Mouse (Mus musculus) heart, embryonic 12.5 days (tissue): ENCODE data around the gene Bmi1. TPM values are rescaled to one million over a fixed set of nuclear protein-coding genes. Genes with fewer than 3 reads are reported as not detected.

ENCODE experiments used
- ATAC-seq: fragments of 200-750 bp; cut with Nextera tagmentation; 2 replicates; pipeline ENCODE4 v1.8.0; 2017; ENCODE audit warnings: moderate TSS enrichment, moderate library complexity; ENCODE audit not compliant: insufficient number of reproducible peaks, low FRiP score
- H3K27ac ChIP-seq: fragments of 300-500 bp; sonication (generic); 2 replicates; pipeline ENCODE4 v1.5.1; 2016; ENCODE audit warnings: mild to moderate bottlenecking, moderate library complexity; ENCODE audit not compliant: poor library complexity, severe bottlenecking
- H3K27me3 ChIP-seq: fragments of 300-500 bp; sonication (generic); replicated peaks from 2 replicates; pipeline ENCODE4 v1.6.1; 2016; ENCODE audit warnings: mild to moderate bottlenecking, moderate library complexity
- H3K36me3 ChIP-seq: fragments of 300-500 bp; sonication (generic); 2 replicates; pipeline ENCODE4 v1.6.1; 2016; ENCODE audit warnings: mild to moderate bottlenecking, moderate library complexity
- H3K4me1 ChIP-seq: fragments of 300-500 bp; sonication (generic); replicated peaks from 2 replicates; pipeline ENCODE4 v1.6.1; 2016; ENCODE audit warnings: mild to moderate bottlenecking
- H3K4me2 ChIP-seq: fragments of 300-500 bp; sonication (generic); 2 replicates; pipeline ENCODE4 v1.6.1; 2016; ENCODE audit warnings: mild to moderate bottlenecking, moderate library complexity
- H3K4me3 ChIP-seq: fragments of 300-500 bp; sonication (generic); 2 replicates; pipeline ENCODE4 v1.5.1; 2016; ENCODE audit warnings: mild to moderate bottlenecking
- H3K9ac ChIP-seq: fragments of 300-500 bp; sonication (generic); 2 replicates; pipeline ENCODE4 v1.6.1; 2016; ENCODE audit warnings: mild to moderate bottlenecking, moderate library complexity
- H3K9me3 ChIP-seq: fragments of 300-500 bp; sonication (generic); replicated peaks from 2 replicates; pipeline ENCODE4 v1.6.1; 2016; ENCODE audit warnings: mild to moderate bottlenecking, moderate library complexity
- WGBS: fragments of 180-500 bp; shearing (Covaris S2); methylation state at CpG from one replicate; pipeline ENCODE4 v1.1.7; 2016; 5-methylcytosine and 5-hydroxymethylcytosine counted together
- polyA plus RNA-seq: library from polyadenylated mRNA; unstranded; fragments of >200 nt; fragmentation: Nextera tagmentation; extraction: Ambion mirVana; gene quantifications from 2 replicates; pipeline ENCODE4 v1.2.1, GENCODE M21; 2016

Bmi1 gene
- polyA plus RNA-seq, 1 experiment from 2014 or later = 15.6 TPM

DNA sequence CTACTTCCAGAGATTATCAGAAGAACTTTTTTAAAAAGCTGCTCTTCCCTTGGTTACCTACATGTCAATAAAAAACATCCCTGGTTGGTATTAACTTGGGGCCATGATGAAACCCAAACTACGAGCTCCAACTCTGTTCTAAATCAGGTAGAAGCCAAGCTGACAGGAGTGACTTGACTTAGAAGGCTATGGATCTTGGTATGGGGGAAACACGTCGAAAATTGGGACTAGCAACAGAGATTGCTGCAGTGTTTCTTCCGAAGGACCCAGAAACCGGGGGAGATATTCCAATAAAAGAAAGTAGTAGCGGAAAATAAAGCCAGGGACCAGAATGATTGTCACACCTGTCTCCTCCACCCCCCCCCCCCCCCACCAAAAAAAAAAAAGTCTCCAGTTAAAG lies 11.5 kb downstream of the Bmi1 start:
- WGBS = 3% methylated on average over 6 of the region's 6 CpGs
- Histone ChIP-seq H3K9me3 (no peaks in the 10 kb centered on the region), H3K27me3 (peaks cover 60% of the 10 kb centered on the region), H3K27ac (no peak overlapping the region), H3K36me3 (peaks cover 5% of the 10 kb centered on the region), H3K4me2 (peak overlapping the region; percentile 79), H3K9ac (no peak overlapping the region), H3K4me1 (peaks cover 21% of the 10 kb centered on the region), H3K4me3 (peak overlapping the region; percentile 49)
- no peak for ATAC-seq

DNA sequence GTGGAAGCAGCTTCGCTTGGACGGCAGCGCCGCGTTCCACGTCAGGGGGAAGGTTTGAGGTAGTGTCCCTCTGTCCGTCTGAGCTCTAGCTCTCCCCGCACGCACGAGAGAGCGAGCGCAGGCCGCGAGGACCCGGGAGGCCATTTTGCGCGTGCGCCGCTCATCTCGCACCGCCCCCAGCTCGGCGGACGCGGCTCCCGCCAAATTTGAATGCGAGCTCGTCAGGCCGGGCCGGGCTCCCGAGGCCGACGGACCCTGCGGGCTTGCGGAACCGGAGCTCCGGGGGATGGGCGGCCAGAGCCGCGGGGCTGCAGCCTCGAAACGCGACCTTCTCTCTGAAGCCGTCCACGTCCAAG lies 11.9 kb downstream of the Bmi1 start:
- peak overlapping the region; percentile 79 for H3K4me2 ChIP-seq
- H3K36me3 ChIP-seq = peaks cover 5% of the 10 kb centered on the region
- peak overlapping the region; percentile 49 for H3K4me3 ChIP-seq
- 1% methylated on average over 45 of the region's 45 CpGs for WGBS
- no peak overlapping the region for H3K9ac ChIP-seq
- no peaks in the 10 kb centered on the region for H3K9me3 ChIP-seq
- peaks cover 60% of the 10 kb centered on the region for H3K27me3 ChIP-seq
- peak; percentile 25; the same call in 1 of the 2 replicates for ATAC-seq
- H3K4me1 ChIP-seq = peaks cover 21% of the 10 kb centered on the region
- no peak overlapping the region for H3K27ac ChIP-seq

DNA sequence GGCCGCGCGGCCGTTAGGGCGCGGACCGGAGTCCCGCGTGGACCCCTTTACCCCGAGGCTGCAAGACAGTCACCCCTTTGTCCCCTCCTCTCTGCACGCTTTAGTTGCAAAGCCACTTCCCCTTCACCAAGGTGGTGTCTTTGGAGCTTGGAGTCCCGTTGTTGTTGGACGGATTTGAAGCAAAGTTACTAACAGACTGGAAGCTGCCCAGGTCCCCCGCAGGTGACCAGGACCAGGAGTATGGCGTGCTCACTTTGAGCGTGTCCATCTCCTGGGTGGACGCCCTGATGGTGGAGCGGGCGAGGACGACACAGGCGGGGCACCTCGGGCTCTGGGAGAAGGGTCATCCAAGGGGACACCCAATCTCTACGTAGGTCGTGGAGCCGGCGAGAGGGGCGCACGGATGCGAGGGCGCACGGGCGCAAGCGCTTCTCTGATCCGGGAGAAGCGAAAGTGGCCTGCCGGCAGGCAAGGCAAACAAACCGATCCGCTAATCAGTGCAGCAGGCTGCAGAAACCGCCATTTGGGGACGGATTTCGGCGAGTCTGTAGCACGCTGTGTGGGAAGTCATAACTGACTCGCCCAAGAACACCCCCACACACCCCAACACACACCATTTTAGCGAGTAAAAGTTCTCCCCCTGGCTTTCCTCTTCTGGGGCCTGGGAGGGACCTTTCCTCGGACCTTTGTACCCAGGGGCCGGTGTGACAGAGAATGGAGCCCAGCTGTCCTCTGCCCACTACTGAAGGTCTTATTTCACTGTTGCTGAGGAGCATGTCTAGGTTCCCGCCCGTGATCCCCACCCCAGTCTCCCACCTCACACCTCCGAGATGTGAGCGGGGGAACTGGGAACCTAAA lies 12.5 kb downstream of the Bmi1 start:
- Histone ChIP-seq H3K27me3 (peaks cover 56% of the 10 kb centered on the region), H3K36me3 (peaks cover under 1% of the 10 kb centered on the region), H3K4me2 (peak overlapping the region; percentile 79), H3K27ac (no peak overlapping the region), H3K9ac (peak overlapping the region; percentile 34; the same call in 1 of the 2 replicates), H3K4me3 (peak overlapping the region; percentile 49), H3K9me3 (no peaks in the 10 kb centered on the region), H3K4me1 (peaks cover 21% of the 10 kb centered on the region)
- ATAC-seq = peak; percentile 49; the same call in 1 of the 2 replicates
- WGBS = under 1% methylated on average over 51 of the region's 51 CpGs

- peak overlapping the region; percentile 79 for H3K4me2 ChIP-seq
- no peak overlapping the region for H3K27ac ChIP-seq
- peaks cover 27% of the 10 kb centered on the region for H3K4me1 ChIP-seq
- no peaks in the 10 kb centered on the region for H3K9me3 ChIP-seq
- ATAC-seq = peak; percentile 35; the same call in 1 of the 2 replicates
- peak overlapping the region; percentile 49 for H3K4me3 ChIP-seq
- H3K27me3 ChIP-seq = peaks cover 56% of the 10 kb centered on the region
- peak overlapping the region; percentile 34; the same call in 1 of the 2 replicates for H3K9ac ChIP-seq
- under 1% methylated on average over 58 of the region's 58 CpGs for WGBS
- H3K36me3 ChIP-seq = no peaks in the 10 kb centered on the region
Measured at GRCm38 (mm10) chr2:18690055-18690691, 13.4 kb downstream of the Bmi1 start.

GRCm38 (mm10) chr2:18690756-18691155 lies 13.9 kb downstream of the Bmi1 start:
- WGBS = 2% methylated on average over 9 of the region's 9 CpGs
- Histone ChIP-seq H3K4me3 (peak overlapping the region; percentile 49), H3K9ac (no peak overlapping the region)

DNA sequence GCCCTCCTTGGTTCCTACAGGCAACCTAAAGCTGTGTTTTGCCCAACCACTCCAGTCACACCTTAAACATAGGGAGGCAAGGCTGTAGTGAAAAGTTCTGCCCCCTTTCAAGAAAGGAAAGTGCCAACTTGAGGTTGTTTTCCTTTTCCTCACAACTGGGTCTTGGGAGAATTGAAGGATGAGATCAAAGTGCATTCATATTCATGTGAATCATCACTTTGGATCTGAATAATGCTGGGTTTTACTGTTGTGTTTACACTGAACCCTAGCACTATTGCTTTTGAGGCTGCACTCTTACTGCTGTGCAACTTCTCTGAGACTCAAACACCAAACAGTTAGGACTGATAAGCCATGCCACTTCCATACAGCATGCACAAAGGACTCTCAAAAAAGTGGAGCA lies 15.2 kb downstream of the Bmi1 start:
- Histone ChIP-seq H3K9me3 (no peaks in the 10 kb centered on the region), H3K4me1 (peaks cover 28% of the 10 kb centered on the region), H3K36me3 (no peaks in the 10 kb centered on the region), H3K27ac (no peak overlapping the region), H3K4me2 (no peak overlapping the region), H3K4me3 (no peak overlapping the region), H3K27me3 (peaks cover 60% of the 10 kb centered on the region), H3K9ac (no peak overlapping the region)
- no peak for ATAC-seq

More at GRCm38 (mm10) chr2:18690756-18691155, 13.9 kb downstream of the Bmi1 start:
- ATAC-seq = no peak
- no peak overlapping the region for H3K27ac ChIP-seq
- H3K27me3 ChIP-seq = peaks cover 62% of the 10 kb centered on the region
- H3K4me2 ChIP-seq = peak overlapping the region; percentile 79
- no peaks in the 10 kb centered on the region for H3K9me3 ChIP-seq
- H3K36me3 ChIP-seq = no peaks in the 10 kb centered on the region
- H3K4me1 ChIP-seq = peaks cover 28% of the 10 kb centered on the region

DNA sequence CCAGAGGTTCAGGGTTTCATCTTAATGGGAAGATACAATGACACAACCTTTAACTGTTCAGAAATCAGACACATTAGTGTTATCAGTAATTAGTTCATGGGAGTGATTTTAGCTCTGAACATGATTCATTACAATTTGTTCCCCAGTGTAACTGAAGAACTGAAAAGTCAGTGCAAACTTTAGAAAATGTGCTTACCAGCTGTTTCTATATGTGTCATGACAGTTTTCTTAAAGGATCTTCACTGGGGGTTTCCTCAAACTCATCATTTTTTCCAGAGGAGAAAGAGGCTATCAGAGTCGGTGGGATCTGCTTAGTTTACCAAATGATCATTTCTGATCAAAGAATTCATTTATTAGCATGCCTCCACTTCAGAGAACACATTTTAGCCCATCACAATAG lies 15.7 kb downstream of the Bmi1 start:
- H3K9ac ChIP-seq = no peak overlapping the region
- ATAC-seq = no peak
- H3K4me2 ChIP-seq = no peak overlapping the region
- WGBS = 7% methylated on average over 1 of the region's 1 CpGs
- no peaks in the 10 kb centered on the region for H3K36me3 ChIP-seq
- H3K27ac ChIP-seq = no peak overlapping the region
- H3K4me1 ChIP-seq = peaks cover 28% of the 10 kb centered on the region
- H3K9me3 ChIP-seq = no peaks in the 10 kb centered on the region
- H3K27me3 ChIP-seq = peaks cover 55% of the 10 kb centered on the region
- H3K4me3 ChIP-seq = no peak overlapping the region

- no peak overlapping the region for H3K27ac ChIP-seq
- peaks cover 56% of the 10 kb centered on the region for H3K27me3 ChIP-seq
- no peak for ATAC-seq
- peak overlapping the region; percentile 66 for H3K4me3 ChIP-seq
- WGBS = under 1% methylated on average over 5 of the region's 5 CpGs
- H3K9ac ChIP-seq = no peak overlapping the region; the same call in 1 of the 2 replicates
- H3K4me2 ChIP-seq = peak overlapping the region; percentile 88
- no peaks in the 10 kb centered on the region for H3K9me3 ChIP-seq
- H3K36me3 ChIP-seq = no peaks in the 10 kb centered on the region
- peaks cover 29% of the 10 kb centered on the region for H3K4me1 ChIP-seq
Measured at GRCm38 (mm10) chr2:18693491-18693870, 16.7 kb downstream of the Bmi1 start.

- Histone ChIP-seq H3K4me3 (peak within 1 kb of the TSS; percentile 66), H3K27me3 (peaks cover 56% of the 10 kb centered on the region), H3K36me3 (no peaks in the 10 kb centered on the region), H3K9me3 (no peaks in the 10 kb centered on the region), H3K4me2 (peak within 1 kb of the TSS; percentile 88), H3K4me1 (peaks cover 29% of the 10 kb centered on the region), H3K27ac (peak within 1 kb of the TSS; percentile 49; the same call in 1 of the 2 replicates), H3K9ac (peak within 1 kb of the TSS; percentile 83)
- ATAC-seq = peak; percentile 79
- WGBS = under 1% methylated on average over 53 of the region's 61 CpGs
Measured at GRCm38 (mm10) chr2:18693871-18694610, 17.2 kb downstream of the Bmi1 start, which contains the start of gene Spag6. Gene Spag6, plus strand, starts transcription at chr2:18694032.

- ATAC-seq = 0 out of 2 replicates have a peak, but pooled peaks have one; percentile 22
- Histone ChIP-seq H3K4me3 (peak overlapping the region; percentile 66), H3K27ac (no peak overlapping the region; the same call in 1 of the 2 replicates), H3K9ac (peak overlapping the region; percentile 83), H3K27me3 (peaks cover 56% of the 10 kb centered on the region), H3K9me3 (no peaks in the 10 kb centered on the region), H3K4me1 (peaks cover 25% of the 10 kb centered on the region), H3K36me3 (no peaks in the 10 kb centered on the region), H3K4me2 (peak overlapping the region; percentile 88)
- WGBS = under 1% methylated on average over 20 of the region's 20 CpGs
Measured at GRCm38 (mm10) chr2:18694611-18694950, 17.8 kb downstream of the Bmi1 start.

GRCm38 (mm10) chr2:18695163-18695562 lies 18.3 kb downstream of the Bmi1 start:
- peak overlapping the region; percentile 66; the same call in 1 of the 2 replicates for H3K4me3 ChIP-seq
- H3K27me3 ChIP-seq = peaks cover 56% of the 10 kb centered on the region
- WGBS = 4% methylated on average over 8 of the region's 8 CpGs
- no peaks in the 10 kb centered on the region for H3K36me3 ChIP-seq
- H3K9me3 ChIP-seq = no peaks in the 10 kb centered on the region
- ATAC-seq = no peak
- H3K4me1 ChIP-seq = peaks cover 19% of the 10 kb centered on the region
- no peak overlapping the region for H3K27ac ChIP-seq
- H3K4me2 ChIP-seq = peak overlapping the region; percentile 88
- H3K9ac ChIP-seq = no peak overlapping the region
